Mouse (Mus musculus) brown adipose tissue, adult 24 weeks (tissue): ENCODE data around the gene Crip3. TPM values are rescaled to one million over a fixed set of nuclear protein-coding genes. Genes with fewer than 3 reads are reported as not detected.

Source experiments
- H3K27ac ChIP-seq: fragments of 200-500 bp; replicated peaks from 2 replicates; pipeline ENCODE4 v1.5.1; 2012; ENCODE audit warnings: low read depth, mild to moderate bottlenecking, low read length
- H3K4me1 ChIP-seq: fragments of 200-500 bp; 2 replicates; pipeline ENCODE4 v1.6.1; 2012; ENCODE audit warnings: low read length, mixed read lengths; ENCODE audit not compliant: control insufficient read depth, insufficient read depth, insufficient read length
- H3K4me3 ChIP-seq: fragments of 200-500 bp; 2 replicates; pipeline ENCODE4 v1.5.1; 2012; ENCODE audit warnings: low read depth, mild to moderate bottlenecking, low read length, moderate library complexity; ENCODE audit not compliant: insufficient read depth
- polyA plus RNA-seq: library from polyadenylated mRNA; stranded (reverse); fragments of >200 nt; gene quantifications from 2 replicates; pipeline ENCODE4 v1.2.4, GENCODE M21; 2012; ENCODE audit not compliant: missing spikeins, insufficient read depth, insufficient read length

Crip3 gene
- polyA plus RNA-seq, 1 experiment = not detected

DNA sequence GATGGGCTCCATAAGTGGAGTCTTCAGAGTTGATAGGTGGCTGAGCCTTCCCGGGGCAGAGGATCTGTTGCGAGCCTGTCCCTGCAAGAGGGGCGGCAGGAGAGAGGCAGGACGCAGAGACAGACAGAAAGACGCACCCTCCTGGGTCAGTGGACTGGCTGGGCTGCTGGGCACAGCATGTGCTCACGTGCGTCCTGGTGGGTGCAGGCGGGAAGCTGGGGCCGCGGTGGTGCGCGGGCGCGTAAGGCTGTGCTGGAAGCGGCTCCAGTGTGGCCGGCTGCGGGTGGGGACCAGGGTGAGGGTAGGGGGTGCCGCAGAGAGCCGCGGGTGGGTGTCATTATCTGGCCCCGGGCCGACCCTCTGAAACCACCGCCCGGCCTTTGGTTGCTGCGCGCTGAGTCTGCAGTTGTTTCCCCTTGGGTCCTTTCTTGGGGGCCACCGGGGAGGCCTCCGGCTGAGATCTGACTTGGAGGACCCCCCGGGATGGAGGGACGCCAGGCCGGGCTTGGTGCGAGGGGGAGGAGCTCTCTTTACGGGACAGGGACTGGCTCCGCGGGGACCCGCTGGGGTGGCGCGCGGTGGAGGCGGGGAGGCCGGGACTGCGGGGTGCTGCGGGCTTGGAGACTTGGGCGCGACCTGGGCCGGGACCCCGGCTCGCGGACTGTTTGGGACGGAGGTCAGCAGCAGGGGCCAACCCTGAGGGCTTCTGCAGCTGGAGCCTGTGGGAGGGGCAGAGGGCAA is 16.3 kb downstream of the Crip3 start:
- no peaks in the 10 kb centered on the region for H3K4me1 ChIP-seq
- no peak overlapping the region for H3K27ac ChIP-seq
- no peak overlapping the region for H3K4me3 ChIP-seq

DNA sequence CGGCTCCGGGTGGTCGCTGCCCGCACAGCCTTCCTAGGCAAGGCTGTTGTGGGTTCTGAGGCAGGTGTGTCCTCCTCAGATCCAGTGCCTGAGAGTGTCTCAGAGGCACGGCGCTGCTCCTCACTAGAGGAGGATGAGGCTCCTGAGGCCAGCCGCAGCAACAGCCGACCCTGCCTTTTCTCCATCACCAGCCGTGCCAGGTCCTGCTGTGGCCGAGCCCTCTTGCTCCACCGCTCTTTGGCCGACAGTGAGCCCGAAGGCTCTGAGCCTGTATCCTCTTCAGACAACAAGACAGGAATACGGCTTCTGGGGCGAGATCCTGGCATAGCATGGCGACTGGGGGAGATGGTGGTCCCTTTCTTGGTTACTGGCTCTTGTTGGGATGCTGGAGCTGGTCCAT is 17.5 kb downstream of the Crip3 start:
- H3K27ac ChIP-seq = no peak overlapping the region
- no peak overlapping the region for H3K4me3 ChIP-seq
- H3K4me1 ChIP-seq = no peaks in the 10 kb centered on the region

DNA sequence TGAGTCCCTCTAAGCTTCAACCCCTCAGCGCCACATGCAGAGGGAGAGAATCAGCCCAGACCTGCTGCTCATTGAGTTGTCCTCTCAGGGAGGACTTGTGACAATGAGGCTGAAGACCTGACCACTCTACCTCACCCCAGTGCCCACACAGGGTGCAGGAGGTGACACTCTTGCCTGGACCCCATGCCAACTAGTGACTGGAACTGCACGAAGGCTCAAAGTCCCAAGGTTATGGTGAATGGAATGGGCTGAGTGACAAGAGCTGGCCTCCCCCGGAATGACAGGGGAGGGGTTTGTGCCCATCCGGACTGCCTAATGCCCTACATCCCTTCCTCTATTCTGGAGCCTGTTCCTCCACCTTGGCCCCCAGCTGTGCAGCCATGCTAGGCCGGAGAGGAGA is 24.0 kb downstream of the Crip3 start:
- H3K4me1 ChIP-seq = peaks cover 3% of the 10 kb centered on the region; the same call in 1 of the 2 replicates
- H3K27ac ChIP-seq = no peak overlapping the region
- H3K4me3 ChIP-seq = no peak overlapping the region

DNA sequence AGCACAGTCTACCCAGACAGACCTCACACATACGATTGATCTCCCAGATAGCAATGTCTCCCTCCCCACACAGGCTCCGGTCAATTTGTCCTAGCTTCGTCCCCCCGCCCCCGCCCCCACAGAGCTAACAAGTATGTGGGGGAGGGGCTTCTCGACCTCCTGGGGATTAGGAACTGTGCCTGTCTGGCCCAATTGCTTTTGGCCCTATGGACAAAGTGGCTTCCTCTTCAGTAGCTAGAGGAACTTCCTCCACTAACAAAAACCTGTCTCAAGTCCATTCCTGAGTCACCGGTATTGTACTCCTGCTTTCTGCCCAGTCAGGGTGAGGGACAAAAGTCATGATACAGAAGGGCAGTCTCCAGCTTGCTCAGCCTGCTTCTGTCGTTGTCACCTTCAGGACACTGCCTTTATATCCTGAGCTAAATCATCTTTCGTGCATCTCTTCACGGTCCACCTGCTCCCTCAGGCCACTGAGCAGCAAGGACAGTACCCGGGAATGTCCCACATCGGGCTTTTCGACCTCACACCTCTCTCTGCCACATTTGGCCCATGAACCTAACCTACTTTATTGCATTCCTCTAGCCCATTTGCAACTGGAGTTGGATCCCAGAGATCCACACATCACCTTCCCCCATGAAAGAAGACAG is 24.7 kb downstream of the Crip3 start:
- Histone ChIP-seq H3K27ac (no peak overlapping the region), H3K4me3 (no peak overlapping the region), H3K4me1 (peaks cover 3% of the 10 kb centered on the region; the same call in 1 of the 2 replicates)

DNA sequence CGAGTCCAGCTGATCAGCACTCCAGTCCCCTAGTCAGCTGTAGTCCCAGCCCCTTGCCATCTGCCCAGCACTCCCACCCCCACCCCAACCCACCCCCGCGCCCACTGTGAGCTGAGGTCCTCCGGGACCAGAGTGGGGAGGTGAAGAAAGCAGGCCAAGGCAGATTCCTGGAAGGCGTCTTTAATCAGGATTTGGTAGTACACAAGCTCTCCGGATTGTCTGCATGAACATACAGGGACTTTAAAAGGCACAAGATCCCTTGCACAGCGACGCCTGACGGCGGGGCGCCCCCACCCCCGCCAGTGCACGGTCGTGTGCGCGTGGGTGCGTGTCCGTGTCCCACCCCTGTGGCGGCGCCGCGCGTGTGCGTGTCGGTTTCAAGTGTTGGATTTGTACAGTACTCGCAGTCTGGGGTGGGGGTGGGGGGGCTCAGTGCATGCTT is 25.3 kb downstream of the Crip3 start:
- H3K27ac ChIP-seq = no peak overlapping the region
- H3K4me1 ChIP-seq = peaks cover 3% of the 10 kb centered on the region; the same call in 1 of the 2 replicates
- no peak overlapping the region for H3K4me3 ChIP-seq

DNA sequence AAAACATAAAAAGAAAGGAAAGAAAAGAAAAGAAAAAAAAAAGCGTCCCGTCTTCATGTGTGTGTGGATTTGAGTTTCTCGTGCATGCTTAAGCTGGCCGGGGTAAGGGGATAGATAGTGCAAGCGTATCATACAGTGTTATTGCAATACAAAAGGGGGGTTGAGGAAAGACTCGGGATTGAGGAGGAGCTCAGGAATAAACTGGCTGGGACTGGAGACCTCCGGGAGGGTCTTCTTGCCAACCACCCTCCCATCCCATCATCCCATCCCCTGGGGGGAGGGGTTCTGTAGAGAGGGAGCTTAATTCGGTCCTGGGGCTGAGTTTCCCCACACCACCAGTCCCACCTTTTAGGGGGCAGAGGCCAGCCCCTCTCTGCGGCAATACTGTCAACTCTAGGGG is 25.8 kb downstream of the Crip3 start:
- peak overlapping the region; percentile 1; the same call in 1 of the 2 replicates for H3K4me3 ChIP-seq
- H3K4me1 ChIP-seq = peaks cover 3% of the 10 kb centered on the region; the same call in 1 of the 2 replicates
- no peak overlapping the region for H3K27ac ChIP-seq

DNA sequence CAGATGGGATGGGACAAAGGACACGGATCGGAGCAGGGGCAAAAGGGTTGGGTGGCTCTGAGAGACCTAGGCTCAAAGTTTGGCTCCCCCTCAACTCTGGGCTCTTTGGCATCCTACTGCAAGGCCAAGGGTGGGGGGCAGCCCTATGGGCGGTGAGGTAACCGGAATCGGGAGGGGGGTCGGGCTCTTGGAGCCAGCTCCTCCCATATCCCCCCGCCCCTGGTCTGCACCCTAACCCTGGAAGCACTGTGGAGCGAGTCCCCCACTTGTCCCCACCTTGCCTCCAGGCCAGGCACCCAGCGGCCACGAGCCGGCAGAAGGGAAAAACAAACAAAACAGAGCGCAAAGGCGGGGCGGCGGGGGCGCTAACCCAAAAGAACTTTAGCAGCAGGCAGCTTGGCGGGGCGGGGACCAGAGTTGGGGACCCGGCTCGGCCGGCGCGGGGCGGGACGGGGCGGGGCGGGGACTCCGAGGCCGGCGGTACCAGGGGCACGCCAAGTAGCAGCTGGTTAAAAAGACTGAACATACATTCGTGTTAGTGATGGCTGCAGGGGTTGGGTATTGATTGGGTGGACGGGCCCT is 26.5 kb downstream of the Crip3 start:
- Histone ChIP-seq H3K27ac (no peak overlapping the region), H3K4me3 (no peak overlapping the region), H3K4me1 (peaks cover 3% of the 10 kb centered on the region; the same call in 1 of the 2 replicates)

DNA sequence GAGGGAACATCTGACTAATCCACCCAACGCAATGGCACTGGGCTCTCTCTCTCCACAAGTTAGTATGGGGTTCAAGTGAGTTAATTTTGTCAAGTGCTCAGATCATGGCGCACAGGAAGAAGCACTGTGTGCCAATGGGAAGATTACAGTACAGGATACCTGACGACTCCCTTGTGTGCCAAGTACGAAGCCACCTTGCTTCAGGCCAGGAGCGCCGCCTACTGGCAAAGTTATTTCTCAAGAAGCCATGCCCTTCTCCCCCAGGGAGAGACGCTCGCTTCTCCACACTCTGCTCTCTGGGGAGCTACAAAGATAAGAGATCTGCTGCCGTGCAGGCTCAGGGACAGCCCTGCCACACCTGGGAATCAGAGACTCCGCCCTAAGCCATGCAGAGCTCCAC is 29.1 kb downstream of the Crip3 start:
- Histone ChIP-seq H3K27ac (no peak overlapping the region), H3K4me1 (peaks cover 3% of the 10 kb centered on the region; the same call in 1 of the 2 replicates), H3K4me3 (no peak overlapping the region)

DNA sequence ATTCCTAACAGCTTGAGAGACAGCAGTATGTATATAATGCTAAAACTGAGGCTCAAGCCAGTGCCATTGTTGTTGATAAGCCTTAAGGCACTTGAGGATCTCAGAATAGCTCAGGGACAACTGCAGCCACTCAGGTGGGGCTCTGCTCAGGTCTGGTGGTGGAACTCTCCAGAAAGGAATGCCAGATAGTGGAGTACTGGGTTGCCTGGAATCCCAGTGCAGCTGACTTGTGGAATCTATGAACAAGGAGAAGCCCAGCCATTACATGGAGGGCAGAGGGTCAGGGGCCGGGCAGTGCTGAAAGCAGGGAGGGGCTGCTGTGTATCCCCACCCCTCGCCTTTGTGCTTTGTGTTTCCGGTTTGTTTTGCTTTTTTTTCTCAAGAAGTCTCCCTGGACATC is 29.7 kb downstream of the Crip3 start:
- Histone ChIP-seq H3K4me1 (peaks cover 3% of the 10 kb centered on the region; the same call in 1 of the 2 replicates), H3K27ac (no peak overlapping the region), H3K4me3 (no peak overlapping the region)

DNA sequence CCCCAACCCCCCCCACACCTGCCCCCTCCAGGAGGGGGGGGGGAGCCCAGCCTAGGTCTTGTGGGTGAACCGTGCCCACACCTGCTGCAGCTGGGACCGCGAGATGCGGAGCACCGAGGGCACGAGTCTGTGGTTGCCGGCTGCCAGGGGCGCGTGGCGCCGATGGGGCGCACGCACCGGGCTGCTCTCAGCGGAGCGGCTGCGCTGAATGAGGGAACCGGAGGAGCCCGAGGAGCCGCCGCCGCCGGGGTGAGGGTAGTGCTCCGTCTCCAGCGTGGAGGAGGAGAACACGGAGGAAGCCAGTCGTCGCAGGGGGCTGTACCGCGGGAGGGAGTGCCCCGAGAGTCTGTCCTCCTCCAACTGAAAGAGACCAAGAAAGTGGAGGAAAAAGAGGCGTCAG is 31.9 kb downstream of the Crip3 start:
- Histone ChIP-seq H3K4me3 (no peak overlapping the region), H3K27ac (no peak overlapping the region), H3K4me1 (no peaks in the 10 kb centered on the region; the same call in 1 of the 2 replicates)

DNA sequence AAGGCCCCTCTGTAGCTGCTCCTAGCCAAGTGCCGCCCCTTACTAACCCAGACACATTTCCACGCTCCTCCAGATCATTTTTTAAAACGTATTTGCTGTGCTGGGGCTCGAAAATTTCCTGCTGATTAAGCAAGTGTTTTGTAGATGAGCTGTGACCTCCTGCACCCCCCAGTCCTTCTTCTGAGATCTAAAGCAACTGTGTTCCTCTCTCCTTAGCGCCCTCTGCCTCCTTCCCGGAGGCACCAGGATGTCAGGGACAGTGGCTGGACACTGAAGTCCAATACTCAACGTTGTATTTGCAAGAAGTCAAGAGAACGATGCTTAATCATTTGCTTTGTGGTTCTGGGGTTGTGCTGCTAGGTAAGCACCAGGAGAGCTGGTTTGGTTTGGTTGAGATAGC is 32.6 kb downstream of the Crip3 start:
- no peak overlapping the region for H3K4me3 ChIP-seq
- no peak overlapping the region for H3K27ac ChIP-seq

DNA sequence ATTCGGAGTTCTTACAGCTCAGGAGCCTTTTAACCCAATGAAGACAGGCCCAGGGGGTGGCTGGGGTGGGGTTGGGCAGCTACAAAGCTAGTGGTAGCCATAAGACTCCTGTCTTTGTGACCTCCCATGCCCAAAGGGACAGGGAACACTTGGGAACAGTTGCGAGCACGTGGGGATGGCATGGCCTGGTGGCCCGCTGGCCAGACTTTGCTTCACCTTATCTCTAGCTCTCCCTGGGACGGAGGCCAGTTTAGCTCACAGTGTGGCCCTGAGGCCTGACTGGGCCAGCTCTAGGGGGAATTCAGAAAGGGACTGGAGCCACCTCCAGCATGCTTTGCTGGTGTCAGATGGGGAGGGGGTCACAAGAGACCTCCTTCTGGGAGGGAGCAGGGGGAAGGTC is 33.5 kb downstream of the Crip3 start:
- no peak overlapping the region for H3K4me3 ChIP-seq
- no peaks in the 10 kb centered on the region; the same call in 1 of the 2 replicates for H3K4me1 ChIP-seq
- no peak overlapping the region for H3K27ac ChIP-seq

More for the DNA sequence above, 32.6 kb downstream of the Crip3 start:
- H3K4me1 ChIP-seq = no peaks in the 10 kb centered on the region; the same call in 1 of the 2 replicates

DNA sequence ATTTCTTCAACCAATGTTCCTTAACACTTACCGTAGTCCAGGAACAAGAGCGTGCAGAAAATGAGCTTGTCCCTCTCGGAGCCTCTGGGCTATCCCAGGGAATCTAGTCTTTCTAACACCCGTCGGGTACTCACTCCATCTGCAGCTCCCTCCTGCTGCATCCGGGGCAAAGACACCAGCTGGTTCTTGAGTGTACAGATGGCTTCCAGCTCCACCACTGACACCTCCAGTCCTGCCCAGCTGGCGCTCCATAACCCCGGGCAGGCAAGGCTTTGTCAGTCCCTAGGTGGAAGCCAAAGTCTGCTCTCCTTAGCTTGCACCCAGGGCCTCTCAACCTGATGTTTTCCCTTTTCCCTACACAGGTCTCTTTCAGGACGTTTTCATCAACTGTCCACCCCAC is 39.1 kb downstream of the Crip3 start:
- Histone ChIP-seq H3K4me1 (no peaks in the 10 kb centered on the region), H3K27ac (no peak overlapping the region), H3K4me3 (no peak overlapping the region)

DNA sequence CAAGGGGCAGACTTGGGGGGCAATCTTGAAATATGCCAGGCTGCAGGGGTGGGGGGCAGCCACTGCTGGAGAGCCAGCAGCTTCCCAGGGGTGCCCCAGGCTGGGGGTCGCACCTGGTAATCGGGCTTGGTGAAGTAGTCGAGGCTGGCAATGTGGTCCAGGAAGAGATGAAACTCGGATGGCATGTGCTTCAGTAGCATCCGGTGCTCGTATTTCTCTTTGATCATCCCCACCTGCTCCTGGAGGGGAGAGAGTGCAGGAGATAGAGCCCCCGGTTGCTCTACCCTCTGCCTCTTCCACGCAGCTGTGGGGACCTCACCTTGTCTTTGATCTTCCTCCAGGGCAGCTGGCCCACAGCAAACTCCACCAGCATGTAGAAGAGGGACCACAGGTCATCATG is 47.9 kb downstream of the Crip3 start:
- H3K27ac ChIP-seq = no peak overlapping the region
- no peak overlapping the region for H3K4me3 ChIP-seq
- no peaks in the 10 kb centered on the region for H3K4me1 ChIP-seq

DNA sequence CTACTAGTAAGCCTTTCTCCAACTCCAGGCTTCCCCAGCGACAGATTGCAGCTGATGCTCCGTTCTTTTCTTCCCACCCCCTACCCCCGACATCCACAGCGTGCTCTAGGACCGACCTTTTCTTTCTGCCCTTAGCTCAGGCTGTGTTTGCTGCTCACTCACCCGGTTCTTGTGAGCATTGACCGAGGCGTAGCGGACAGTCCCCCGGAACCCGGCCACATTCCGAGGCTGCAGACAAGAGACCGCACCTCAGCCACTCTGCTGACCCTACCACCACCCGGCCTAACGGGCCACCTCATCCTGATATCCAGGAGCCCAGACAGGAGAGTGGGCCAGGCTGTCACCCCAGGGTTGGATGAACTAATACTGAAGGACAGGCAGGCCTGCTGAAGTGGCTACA is 48.6 kb downstream of the Crip3 start:
- Histone ChIP-seq H3K4me1 (no peaks in the 10 kb centered on the region), H3K27ac (no peak overlapping the region), H3K4me3 (no peak overlapping the region)
